Mouse (Mus musculus) kidney, adult 2 months (tissue): ENCODE results near the gene Mrps35. TPM values are rescaled to one million over a fixed set of nuclear protein-coding genes. Genes with fewer than 3 reads are reported as not detected.

Experiments
- DNase-seq: peaks from one replicate; pipeline ENCODE4 v3.0.0; 2021
- H3K27ac ChIP-seq: fragments of 200-500 bp; 2 replicates; pipeline ENCODE4 v1.5.1; 2012; ENCODE audit warnings: low read depth, low read length, control low read depth, inconsistent platforms; ENCODE audit not compliant: insufficient read depth
- H3K27me3 ChIP-seq: fragments of 200-500 bp; replicated peaks from 2 replicates; pipeline ENCODE4 v1.6.1; 2012; ENCODE audit warnings: mild to moderate bottlenecking, moderate library complexity, low read length, inconsistent platforms; ENCODE audit not compliant: control insufficient read depth, insufficient read depth
- H3K36me3 ChIP-seq: fragments of 200-500 bp; 2 replicates; pipeline ENCODE4 v1.6.1; 2012; ENCODE audit warnings: mild to moderate bottlenecking, moderate library complexity, low read length, inconsistent platforms; ENCODE audit not compliant: control insufficient read depth, insufficient read depth
- H3K4me1 ChIP-seq: fragments of 200-500 bp; 2 replicates; pipeline ENCODE4 v1.6.1; 2011; ENCODE audit warnings: low read length; ENCODE audit not compliant: control insufficient read depth, insufficient read depth
- H3K4me3 ChIP-seq: fragments of 200-500 bp; 2 replicates; pipeline ENCODE4 v1.5.1; 2011; ENCODE audit warnings: mild to moderate bottlenecking, low read depth, low read length, control low read depth; ENCODE audit not compliant: insufficient read depth
- CTCF ChIP-seq: fragments of 200-500 bp; conservative IDR thresholded peaks from 2 replicates; pipeline ENCODE4 v1.5.1; 2011; ENCODE audit warnings: low read depth, mild to moderate bottlenecking, control low read depth, low read length, moderate library complexity, mixed read lengths; ENCODE audit not compliant: insufficient read depth, insufficient read length
- POLR2A ChIP-seq: fragments of 200-500 bp; IDR thresholded peaks from one replicate; pipeline ENCODE4 v1.6.1; 2011; ENCODE audit warnings: low read depth, low read length, control low read depth
- WGBS: fragments of 180-500 bp; shearing (Covaris S2); methylation state at CpG from one replicate; pipeline ENCODE4 v1.1.7; 2018; 5-methylcytosine and 5-hydroxymethylcytosine counted together
- polyA plus RNA-seq: library from polyadenylated mRNA; depleted of rRNA; stranded (reverse); fragments of >200 nt; gene quantifications from 2 replicates; pipeline ENCODE4 v1.2.3, GENCODE M21; 2012

Gene Mrps35
- polyA plus RNA-seq, 1 experiment: 33.1 TPM

DNA sequence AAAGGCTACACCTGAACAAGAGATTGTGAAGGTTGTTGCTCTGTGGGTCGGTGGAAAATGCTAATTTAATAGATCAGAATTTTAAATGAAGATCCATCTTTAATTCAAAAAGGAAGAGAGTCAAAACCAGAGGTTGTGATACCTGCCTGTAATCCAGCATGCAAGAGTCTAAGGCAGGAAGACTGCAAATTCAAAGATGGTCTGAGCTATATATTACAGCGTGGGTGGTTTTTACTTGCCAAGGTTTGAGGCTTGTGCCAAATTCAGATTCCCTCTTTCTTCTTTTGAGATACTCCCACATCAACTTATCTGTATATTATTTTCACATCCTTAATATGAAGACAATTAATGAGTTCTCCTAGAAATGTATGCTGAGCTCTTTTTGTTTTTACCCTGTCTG is 14.2 kb upstream of the Mrps35 start:
- DNase-seq: no peak
- Histone ChIP-seq H3K36me3 (peaks cover 9% of the 10 kb centered on the region), H3K27ac (no peak overlapping the region), H3K4me1 (no peaks in the 10 kb centered on the region), H3K27me3 (no peaks in the 10 kb centered on the region), H3K4me3 (no peak overlapping the region)
- WGBS: 80% methylated on average over 2 of the region's 2 CpGs
- TF ChIP-seq CTCF (no peak), POLR2A (no peak)

DNA sequence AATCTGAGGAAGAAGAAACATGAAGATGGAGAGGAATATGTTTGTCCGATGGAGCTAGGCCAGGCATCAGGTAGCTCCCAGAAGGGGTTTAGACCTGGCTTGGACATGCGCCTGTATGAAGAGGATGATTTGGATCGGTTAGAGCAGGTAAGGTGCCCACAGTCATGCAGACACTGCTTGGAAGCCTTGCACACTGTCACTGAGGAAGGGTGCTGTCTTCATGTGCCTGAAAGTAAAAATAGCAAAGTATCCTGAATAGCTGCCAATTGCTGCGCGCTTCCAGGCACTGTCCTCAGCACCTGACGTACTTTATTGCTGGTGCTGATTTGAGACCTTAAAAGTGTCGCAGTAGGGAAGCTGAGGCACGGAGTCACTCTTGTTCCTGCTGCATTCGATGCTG is 13.0 kb upstream of the Mrps35 start:
- H3K27ac ChIP-seq: no peak overlapping the region
- H3K36me3 ChIP-seq: peaks cover 8% of the 10 kb centered on the region
- no peaks in the 10 kb centered on the region for H3K4me1 ChIP-seq
- 93% methylated on average over 9 of the region's 9 CpGs for WGBS
- no peaks in the 10 kb centered on the region for H3K27me3 ChIP-seq
- TF ChIP-seq POLR2A (no peak), CTCF (no peak)
- DNase-seq: no peak
- no peak overlapping the region for H3K4me3 ChIP-seq

GRCm38 (mm10) chr6:147030096-147030885 is 12.3 kb upstream of the Mrps35 start:
- 89% methylated on average over 15 of the region's 15 CpGs for WGBS
- no peak for DNase-seq
- no peaks in the 10 kb centered on the region for H3K27me3 ChIP-seq
- H3K36me3 ChIP-seq: peaks cover 8% of the 10 kb centered on the region
- no peak for TF ChIP-seq CTCF
- no peak for TF ChIP-seq POLR2A
- no peak overlapping the region for H3K4me3 ChIP-seq
- H3K4me1 ChIP-seq: no peaks in the 10 kb centered on the region
- no peak overlapping the region for H3K27ac ChIP-seq

- Histone ChIP-seq H3K27me3 (no peaks in the 10 kb centered on the region), H3K4me1 (no peaks in the 10 kb centered on the region), H3K27ac (no peak within 1 kb of the TSS), H3K36me3 (no peaks in the 10 kb centered on the region; the same call in 1 of the 2 replicates), H3K4me3 (no peak within 1 kb of the TSS)
- DNase-seq: no peak
- TF ChIP-seq CTCF (no peak), POLR2A (no peak)
- WGBS: 66% methylated on average over 13 of the region's 13 CpGs
Observed at GRCm38 (mm10) chr6:147032303-147032925, 10.2 kb upstream of the Mrps35 start, which contains the start of gene Rep15. Rep15 (plus strand) TSS chr6:147032584.

DNA sequence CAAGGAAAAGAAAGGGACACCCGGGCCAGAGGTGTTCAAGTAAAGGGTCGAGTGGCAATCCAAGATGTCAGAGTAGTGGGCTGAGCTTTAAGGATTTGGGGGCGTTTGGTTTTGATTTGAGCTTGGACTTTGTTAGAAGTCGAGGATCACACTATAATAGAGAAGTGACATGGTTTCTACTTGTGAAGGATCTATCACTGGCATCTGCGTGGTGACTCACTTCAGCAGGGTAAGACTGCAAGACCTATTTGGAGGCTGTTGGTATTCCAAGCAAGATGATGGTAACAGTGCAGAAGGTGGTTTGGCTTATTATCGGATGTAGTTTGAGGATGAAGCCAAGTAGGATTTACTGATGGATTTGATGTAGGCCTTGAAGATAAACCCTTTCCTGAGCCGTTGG is 1.1 kb downstream of the Mrps35 start:
- TF ChIP-seq POLR2A: no peak
- no peak for TF ChIP-seq CTCF
- Histone ChIP-seq H3K4me3 (peak overlapping the region; percentile 95), H3K36me3 (no peaks in the 10 kb centered on the region), H3K4me1 (peaks cover 7% of the 10 kb centered on the region; the same call in 1 of the 2 replicates), H3K27ac (no peak overlapping the region), H3K27me3 (no peaks in the 10 kb centered on the region)
- DNase-seq: no peak
- 47% methylated on average over 7 of the region's 7 CpGs for WGBS

- Histone ChIP-seq H3K4me3 (no peak overlapping the region), H3K36me3 (0 out of 2 replicates have a peak, but pooled peaks cover 3% of the 10 kb centered on the region), H3K27ac (no peak overlapping the region), H3K27me3 (no peaks in the 10 kb centered on the region), H3K4me1 (peaks cover 5% of the 10 kb centered on the region; the same call in 1 of the 2 replicates)
- WGBS: 95% methylated on average over 13 of the region's 13 CpGs
- TF ChIP-seq POLR2A (no peak), CTCF (no peak)
- no peak for DNase-seq
Observed at GRCm38 (mm10) chr6:147049239-147049805, 6.8 kb downstream of the Mrps35 start.

DNA sequence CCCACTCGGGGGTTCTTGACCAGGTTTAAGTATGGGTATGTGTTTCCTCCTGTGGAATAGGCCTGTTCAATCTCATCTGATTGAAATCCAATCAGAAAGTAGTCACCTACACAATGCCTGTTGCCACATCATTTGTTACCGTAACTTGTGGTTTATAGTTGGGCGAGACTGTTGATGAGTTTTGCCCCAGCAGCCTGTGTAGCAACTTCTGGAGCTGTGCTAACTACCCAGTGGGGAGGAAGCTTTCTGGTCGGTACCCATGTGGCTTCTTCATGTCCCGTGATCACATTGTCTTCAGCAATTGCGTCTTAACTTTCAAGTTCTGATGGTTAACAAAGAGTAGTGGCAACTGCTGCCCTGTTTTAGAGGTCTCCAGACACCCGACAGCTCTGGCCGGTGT is 9.1 kb downstream of the Mrps35 start:
- WGBS: 94% methylated on average over 8 of the region's 8 CpGs
- Histone ChIP-seq H3K4me1 (peaks cover 5% of the 10 kb centered on the region; the same call in 1 of the 2 replicates), H3K27me3 (no peaks in the 10 kb centered on the region), H3K27ac (no peak overlapping the region), H3K36me3 (0 out of 2 replicates have a peak, but pooled peaks cover 3% of the 10 kb centered on the region), H3K4me3 (no peak overlapping the region)
- DNase-seq: no peak
- TF ChIP-seq CTCF (no peak), POLR2A (no peak)
